Mouse (Mus musculus): ENCODE measurements at regions not wholly inside any gene's neighbourhood (a gene's known extent, or its start where the extent isn't known, plus 50 kb on each side); places are given as distances from the start of the nearest gene placed in this dataset.

DNA sequence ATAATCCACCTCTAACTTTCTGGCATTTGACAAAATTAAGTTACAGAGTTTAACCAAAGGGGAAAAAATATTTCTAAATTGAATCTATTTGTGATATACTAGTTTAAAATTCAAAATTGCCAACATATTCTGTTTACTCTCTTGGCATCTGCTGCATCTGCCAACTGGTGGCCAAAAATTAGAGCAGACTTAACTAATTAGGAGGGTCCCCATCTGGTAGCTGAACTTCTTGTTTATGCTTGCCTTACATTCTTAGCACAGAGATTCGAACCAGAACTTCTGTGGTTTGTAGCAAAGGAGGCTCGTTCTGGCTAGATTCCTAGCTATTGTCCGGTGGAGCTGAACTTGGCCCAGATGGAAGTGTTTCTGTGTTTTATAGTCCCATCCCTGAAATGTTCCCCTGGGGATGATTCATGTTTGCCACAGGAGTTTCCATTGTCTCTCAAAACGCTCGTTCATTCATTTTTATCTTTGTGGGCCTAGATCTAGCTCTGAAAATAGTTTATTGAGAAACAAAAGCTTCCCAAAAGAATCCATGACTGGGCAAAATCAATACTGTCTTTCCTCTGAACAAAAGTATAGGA, 3461.5 kb upstream of the Gm7489 start:
- DNase-seq (ENCODE audit: low spot score in 2 of 2) = no peak

DNA sequence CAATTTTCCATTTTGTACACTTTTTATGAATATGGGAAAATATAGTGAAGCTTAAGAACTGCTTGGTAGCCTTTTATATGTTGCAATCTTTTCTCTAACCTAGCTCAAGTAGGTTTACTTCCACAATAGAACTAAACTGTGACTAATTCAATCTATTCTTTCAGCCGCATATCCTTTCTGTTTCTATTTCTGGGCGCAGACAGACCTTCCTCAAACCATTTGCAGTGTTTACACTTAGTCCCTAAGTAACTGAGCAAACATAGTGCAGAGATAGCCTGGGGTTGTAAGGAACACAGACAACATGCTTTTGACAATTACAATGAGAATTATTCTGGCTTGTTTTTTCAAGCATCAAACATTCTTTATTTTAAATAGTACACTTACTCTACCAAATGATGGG, 3435.1 kb upstream of the Gm7489 start:
- no peak for DNase-seq (ENCODE audit: low spot score in 2 of 2)

DNA sequence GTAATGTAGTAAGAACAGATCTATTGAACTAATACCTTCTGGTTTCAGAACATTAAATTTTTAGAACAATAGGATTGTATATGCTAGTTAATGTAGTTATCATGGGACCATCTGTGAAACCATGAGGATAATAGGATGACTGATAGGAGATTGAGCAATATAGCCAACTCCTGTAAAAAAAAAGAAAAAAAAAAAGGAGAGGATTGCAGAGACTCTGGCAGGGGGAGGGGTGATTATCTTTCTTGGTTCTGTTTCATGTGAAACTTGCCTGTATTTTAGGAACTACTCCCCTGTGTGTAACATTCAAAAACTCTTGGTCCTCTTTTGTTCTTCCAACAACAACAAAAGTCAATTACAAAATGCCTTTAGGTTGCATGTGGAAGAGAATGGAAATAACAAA, 3412.1 kb upstream of the Gm7489 start:
- no peak for DNase-seq (ENCODE audit: low spot score in 2 of 2)

DNA sequence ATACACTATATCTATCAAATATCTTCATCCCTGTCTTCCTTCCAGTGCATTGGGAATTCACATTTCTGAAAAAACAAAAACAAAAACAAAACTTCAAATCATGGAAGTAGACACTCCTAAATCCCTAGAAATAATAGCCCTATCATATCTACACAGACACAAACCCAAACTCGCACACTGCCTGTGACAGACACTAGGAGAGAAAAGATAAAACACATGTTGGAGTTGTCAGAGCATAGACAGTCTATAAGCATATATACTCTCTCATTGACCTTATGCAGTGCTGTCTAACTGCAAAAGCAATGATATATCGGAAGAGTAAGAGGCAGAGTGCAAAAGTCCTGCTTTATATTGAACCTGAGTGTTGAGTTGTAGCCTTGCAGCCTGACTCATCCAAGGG, 3386.0 kb upstream of the Gm7489 start:
- DNase-seq (ENCODE audit: low spot score in 2 of 2) = no peak

DNA sequence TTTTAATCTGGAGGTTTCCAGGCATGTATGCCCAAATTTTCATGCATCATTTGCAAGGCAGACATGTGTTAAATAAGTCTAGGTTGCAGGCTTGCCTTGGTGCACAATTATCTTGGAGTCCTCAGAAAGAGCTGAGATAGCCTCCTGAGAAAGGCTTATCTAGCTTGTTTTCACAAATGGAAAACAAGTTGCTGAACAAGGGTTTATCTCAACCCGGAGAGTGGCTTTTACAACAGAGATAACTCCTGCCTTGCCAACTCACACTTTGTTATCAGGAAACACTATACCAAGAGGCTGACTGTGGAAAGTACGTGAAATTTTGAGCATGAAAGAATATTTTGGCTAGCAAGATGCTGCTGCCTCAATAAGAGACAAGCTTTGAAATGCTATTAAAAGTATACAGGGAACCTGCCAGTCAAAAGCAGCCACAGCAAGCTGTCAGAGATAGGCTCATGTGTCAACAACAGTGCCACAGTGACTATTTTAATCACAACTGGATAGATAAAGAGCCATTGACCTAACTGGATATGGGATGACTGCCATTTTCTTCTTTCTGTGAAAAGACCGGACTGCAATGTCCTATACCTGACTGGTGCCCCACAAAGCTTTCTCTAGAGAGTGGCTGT, 3376.6 kb upstream of the Gm7489 start:
- DNase-seq (ENCODE audit: low spot score in 2 of 2) = no peak

DNA sequence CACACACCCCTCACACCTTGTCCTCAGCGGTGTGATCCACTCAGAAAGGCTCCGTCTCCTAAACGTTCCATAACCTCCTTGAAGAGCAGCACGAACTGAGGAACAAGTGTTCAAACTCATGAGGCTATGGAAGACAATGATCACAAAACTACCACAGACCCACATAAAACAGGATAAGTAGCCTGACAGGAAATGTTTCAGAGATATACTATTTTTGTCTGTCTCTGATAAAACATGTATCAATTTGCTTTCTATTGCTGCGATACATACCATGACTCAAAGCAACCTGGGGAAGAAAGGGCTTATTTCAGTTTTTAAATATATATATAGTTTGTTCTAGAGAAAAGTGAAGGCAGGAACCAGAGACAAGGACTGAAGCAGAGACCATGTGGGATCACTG, 3371.7 kb upstream of the Gm7489 start:
- DNase-seq (ENCODE audit: low spot score in 2 of 2) = no peak

DNA sequence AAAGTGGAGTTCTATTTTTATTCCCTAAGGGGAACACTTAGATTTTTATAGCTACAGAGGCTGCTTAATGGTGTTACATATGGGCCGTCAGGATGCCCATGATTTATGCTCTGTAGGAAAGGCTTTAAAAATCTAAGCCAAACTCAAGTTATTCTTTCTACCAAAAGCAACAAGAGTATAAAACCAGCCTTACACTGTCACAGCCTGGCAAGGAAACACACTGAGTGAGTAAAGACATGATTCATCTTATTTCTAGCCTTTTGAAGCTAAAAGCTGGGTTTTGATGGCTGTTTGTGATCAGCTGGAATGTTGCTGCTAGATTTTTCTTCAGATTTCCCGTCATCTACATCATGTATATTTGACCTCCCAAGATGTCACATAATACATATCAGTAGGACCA, 3359.9 kb upstream of the Gm7489 start:
- DNase-seq (ENCODE audit: low spot score in 2 of 2) = no peak

DNA sequence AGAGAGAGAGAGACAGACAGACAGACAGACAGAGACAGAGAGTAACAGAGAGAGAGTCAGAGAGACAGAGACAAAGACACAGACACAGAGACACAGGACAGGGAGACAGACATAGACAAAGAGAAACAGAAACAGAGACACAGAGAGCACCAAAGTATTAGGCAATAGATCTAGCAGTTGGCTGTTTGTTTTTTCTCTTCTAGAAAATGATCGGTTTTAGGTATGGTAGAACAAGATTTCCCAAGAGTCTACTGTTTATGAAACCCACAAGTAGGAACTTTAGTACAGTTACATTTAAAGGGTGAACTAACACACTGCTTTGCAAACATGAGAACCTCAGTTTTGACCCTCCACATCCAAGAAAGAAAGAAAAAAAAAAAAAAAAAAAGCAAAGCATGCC, 3350.2 kb upstream of the Gm7489 start:
- no peak for DNase-seq (ENCODE audit: low spot score in 2 of 2)

DNA sequence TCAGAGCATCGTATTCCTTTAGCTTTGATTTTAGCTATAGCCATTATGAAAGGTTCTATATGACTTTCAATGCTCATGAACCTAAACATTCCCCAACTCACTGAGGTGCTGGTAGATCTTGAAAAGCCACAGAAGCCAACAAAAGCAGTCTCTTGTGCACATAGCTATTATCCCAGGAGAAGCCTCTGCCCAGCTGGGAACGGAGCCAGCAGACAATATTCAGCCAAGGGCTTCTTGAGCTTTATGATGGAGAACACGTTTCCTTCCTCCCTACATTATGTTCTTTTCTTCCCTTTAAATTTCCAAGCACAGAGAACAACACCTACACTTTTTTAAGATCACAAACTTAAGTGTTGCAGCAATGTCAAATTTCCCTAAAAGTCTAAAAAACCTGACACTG, 3321.1 kb upstream of the Gm7489 start:
- DNase-seq (ENCODE audit: low spot score in 2 of 2) = no peak

DNA sequence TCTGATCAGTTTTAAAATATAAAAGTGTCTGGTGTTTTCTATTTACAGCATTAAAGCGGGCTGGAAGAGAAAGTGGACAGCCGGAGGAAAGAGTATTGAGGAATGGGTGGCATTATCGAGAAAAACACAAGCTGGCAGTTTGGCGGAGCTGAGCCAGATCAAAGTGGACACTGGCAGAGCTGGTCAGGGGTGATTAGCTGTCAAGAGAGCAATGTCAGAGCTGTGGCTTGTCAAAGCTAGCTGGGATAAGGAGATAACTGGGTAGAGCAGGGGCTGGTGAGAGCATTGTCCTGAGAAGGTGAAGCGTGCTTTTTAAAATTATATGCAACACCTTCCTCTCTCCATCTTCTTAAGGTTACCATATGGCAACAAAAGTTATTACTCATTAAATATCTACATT, 3303.9 kb upstream of the Gm7489 start:
- no peak for DNase-seq (ENCODE audit: low spot score in 2 of 2)

DNA sequence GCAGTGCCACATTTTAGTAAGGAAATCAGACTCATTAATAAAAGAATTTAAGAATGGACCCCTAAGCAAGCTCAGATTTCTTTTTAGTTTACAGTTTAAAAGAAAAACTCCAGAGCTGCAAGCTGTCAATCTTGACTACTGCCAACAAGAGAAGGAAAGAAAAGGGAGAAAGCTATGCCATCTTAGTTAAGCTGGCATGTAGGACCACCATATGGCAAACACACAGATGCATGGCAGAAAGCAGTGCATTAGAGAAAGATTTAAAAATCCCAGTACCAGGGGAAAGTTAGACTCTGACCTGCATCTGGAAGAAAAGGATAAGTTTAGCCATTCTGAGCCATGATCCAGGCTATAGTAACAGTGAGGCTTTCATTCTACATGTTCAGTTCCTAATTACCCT, 3300.8 kb upstream of the Gm7489 start:
- no peak for DNase-seq (ENCODE audit: low spot score in 2 of 2)

DNA sequence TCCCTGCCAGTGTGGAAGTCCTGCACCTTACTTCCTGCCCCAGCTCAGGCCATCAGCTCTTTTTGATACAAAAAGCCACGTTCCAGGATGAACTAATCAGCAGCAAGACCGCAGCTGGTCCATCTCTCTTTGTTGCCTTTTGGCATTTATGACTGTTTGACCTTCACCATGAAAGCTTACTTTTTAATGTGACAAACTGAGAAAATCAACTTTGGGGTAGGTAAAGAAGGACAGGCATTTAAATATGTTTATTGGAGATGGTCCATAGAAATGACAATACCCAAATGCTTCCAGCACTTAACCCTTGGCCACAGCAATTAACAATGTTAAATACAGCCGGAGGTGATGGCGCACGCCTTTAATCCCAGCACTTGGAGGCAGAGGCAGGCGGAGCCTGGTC, 3299.2 kb upstream of the Gm7489 start:
- no peak for DNase-seq (ENCODE audit: low spot score in 2 of 2)

Data from spleen, postnatal 4 days (tissue).